Mouse (Mus musculus) left cerebral cortex, postnatal 10 days (tissue): Measurements from ENCODE around the gene Shc2. TPM values are rescaled to one million over a fixed set of nuclear protein-coding genes. Genes with fewer than 3 reads are reported as not detected.

ENCODE experiments used
- DNase-seq, 2 experiments: peaks; one replicate each; pipeline ENCODE4 v3.0.0; 2021 to 2022; ENCODE audit warnings: low spot score in 2 of 2, mixed read lengths in 1 of 2; ENCODE audit errors: extremely low spot score in 1 of 2
- intact Hi-C: fragments of 180-260 bp; cut with DNase I; formaldehyde crosslinking; loops from one replicate; pipeline ENCODE4 v1.15.1; 2025
- total RNA-seq, 2 experiments: library from RNA; stranded (reverse); gene quantifications; 2 replicates each; pipeline ENCODE4 v1.2.3; 2021

Gene Shc2
- total RNA-seq = 10 to 100 TPM; 47.1 to 50.7 TPM

DNA sequence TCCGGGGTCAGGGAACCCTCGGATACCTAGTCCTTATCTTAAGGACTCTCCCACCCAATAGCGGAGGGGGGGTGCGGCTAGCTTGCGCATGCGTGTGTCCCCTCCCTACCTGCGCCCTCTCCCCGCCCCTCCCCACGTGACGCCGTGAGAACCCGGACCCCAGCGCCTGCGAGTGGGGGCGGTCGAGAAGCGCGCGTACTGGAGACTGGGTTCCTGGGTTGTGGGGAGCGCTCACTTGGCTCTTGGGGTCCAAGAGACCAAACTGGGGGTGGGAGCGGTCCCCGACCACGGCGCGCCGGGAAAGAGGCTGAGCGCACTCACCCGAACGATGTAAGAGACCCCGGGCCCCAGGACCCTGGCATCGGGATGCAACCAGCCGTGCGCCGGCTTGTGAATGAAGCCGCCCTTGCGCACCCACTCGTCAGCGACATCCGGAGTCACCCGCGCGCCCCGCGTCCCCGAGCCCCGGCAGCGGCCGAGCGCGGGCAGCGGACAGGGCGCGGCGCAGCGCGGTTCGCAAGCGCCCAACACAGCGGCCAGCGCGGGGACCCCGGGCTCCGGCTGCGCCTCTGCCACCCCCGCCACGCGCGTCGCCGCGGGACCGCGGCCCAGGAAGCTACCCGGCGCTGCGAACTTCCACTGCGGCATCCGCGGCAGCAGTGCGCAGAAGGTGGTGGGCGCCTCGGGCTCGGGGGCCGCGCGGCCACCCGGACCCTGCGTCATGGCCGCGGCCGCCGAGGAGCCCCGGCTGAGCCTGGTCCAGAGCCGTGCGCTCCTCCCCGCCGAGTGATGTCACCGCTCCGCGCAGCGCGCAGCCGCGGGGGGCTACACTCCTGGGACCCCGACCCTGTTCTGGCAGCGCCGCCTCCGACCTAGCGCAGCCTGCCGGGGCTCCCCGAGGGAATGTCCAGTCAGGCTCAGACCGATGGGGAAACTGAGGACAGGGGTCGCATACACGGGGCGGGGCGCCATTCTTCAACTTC lies at the start of gene Shc2:
TSS of gene Shc2 (minus strand) at position 791 of the 983 bp plus-strand sequence.
- intact Hi-C loops = no loop called here
- DNase-seq = peak; percentile 79 to 90

- intact Hi-C loops = no loop called here
- DNase-seq = no peak
Measured at GRCm38 (mm10) chr10:79687513-79687912, 49.8 kb upstream of the Shc2 start.

DNA sequence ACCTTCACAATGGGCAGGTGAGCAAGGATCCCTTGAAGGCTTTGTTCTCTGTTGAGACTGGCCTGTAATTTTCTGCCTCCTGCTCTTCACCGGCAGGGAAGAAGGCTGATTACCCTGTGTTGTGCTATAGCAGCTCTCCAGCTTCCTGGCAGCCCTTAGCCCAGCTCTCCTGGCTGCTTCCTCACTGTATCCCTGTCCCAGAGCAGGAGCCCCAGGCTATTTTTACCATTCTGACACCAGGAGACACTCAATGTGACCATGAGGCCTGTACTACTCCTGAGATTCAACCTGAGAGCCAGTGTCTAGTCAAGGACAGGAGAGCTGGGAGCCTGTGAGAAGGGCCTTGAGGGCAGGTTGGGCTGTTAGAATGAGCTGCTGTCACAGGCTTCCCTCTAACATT lies 49.0 kb upstream of the Shc2 start:
- no peak for DNase-seq
- intact Hi-C loops = no loop called here

GRCm38 (mm10) chr10:79686219-79686618 lies 48.5 kb upstream of the Shc2 start:
- DNase-seq = no peak
- intact Hi-C loops = no loop called here

DNA sequence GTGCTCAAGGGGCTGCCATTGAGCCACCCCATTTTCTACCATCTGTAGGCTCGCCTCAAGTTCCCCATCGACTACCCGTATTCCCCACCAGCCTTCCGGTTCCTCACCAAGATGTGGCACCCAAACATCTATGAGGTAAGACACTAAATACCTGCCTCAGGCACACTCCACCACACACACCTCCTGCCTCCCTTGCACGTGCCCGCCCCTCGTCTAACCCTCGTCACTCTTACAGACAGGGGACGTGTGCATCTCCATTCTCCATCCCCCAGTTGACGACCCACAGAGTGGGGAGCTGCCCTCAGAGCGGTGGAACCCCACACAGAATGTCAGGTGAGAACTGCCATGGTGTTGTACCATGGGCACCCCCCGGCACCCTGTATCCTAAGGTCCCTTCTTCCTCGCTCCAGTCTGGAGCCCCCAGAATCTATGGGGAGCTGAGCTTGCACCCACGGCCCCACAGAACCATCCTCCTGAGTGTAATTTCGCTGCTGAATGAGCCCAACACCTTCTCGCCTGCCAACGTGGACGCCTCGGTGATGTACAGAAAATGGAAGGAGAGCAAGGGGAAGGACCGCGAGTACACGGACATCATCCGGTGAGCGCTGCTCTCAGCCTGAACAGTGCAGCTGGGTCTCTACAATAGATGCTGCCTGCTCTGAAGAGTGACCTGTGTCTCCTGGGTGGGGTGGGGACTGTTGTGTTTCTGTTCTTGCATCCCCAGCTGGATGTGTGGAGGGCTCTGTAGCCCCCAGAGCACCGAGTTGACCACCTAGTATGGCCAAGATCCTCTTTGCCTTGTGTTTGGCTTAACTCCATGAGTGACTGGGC lies 47.3 kb upstream of the Shc2 start:
- peak in 1 of 2 experiments; percentile 25 for DNase-seq
- intact Hi-C loops = no loop called here

DNA sequence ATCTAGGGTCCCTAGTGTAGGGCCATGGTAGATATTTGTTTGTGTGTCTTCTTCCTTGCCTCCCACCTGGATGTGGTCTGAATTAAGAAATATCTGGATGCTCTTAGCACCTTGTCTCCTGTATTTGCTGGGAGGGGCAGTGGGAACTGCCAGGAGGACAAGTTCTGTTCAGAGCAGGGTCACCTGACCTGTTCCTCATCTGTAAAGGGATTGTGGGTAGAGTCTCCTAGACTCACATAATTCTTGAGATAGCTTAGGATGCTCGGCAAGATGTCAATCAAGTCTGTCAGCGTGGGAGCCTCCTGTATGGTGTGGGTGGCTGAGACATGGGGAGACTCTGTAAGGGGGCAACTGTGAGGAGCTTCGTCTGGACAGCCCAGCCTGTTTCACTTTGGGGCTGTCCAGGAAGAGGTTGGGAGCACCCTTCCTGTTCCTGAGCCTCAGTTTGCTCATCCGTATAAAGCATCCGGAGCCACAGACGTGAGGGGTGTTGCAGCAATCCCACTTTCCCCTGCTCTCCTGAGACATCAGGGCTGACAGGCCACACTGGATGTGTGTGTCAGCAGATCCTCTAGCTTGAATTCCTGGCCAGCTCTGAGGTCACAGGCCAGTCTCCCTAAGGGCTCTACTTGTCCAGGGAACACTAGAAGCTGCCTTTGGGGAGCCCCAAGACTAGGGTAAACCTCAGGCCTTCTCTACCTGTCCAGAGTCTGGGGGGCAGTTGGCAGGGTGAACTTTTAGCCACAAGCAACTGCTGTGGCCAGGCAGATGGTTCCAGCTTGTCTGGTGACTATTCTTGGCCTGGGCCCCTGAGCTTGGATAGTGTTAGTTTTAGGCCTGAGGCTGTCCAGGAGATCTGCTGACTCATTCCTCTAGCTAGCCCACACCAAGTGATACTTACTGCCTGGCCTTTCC lies 46.3 kb upstream of the Shc2 start:
- intact Hi-C loops = no loop called here
- DNase-seq = peak in 1 of 2 experiments; percentile 26

DNA sequence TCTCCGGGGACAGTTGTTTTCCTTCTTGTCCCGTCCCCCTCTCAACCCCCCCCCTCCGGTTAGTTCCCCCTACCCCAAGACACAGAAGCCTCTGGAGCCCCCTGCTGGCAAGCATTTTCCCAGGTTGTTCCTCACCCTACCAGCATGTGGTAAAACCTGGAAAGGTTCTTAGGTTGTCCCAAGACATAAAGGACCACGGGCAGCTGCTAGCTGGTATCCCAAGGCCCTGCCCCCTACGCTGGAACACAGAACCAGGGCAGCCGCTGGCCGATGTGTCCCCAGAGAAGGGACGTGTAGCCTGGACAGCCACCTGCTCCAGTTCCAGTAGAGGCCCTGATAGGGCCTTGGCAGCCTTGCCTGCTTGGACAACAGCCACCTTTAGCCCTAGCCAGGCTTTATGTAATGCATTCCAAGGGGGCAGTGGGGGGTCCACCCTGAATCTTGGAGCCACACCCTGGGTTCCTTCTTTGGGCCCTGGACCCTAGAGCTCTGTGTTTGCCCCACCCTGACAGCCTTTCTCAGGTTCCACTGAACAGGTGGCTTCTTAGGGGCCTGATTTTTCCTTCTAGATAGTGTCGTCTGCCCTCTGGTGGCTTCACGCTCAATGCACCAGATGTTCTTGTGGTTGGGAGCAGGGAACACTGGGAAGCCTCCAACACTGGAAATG lies 45.3 kb upstream of the Shc2 start:
- DNase-seq = peak in 1 of 2 experiments; percentile 81
- intact Hi-C loops = no loop called here

DNA sequence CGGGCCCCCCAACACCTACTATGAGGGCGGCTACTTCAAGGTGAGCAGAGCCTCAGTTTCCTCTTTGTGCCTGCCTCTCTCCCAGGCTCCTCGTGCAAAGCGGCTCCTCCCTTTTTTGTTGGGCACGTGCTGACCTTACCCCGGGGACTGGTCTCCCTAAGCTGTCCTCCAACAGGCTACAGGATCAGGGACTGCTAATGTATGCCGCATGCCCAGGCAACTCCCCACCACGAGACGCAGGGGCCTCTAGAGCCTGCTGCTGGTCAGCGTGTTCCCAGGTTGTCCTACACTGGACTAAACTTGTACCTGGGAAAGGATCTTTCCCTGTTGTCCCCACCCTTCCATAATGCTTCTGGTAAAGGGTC lies 44.8 kb upstream of the Shc2 start:
- DNase-seq = peak in 1 of 2 experiments; percentile 50
- intact Hi-C loops = no loop called here

- peak; percentile 99 to 100 for DNase-seq
- intact Hi-C loops = no loop called here
Measured at GRCm38 (mm10) chr10:79681591-79682245, 44.0 kb upstream of the Shc2 start, which contains the start of gene Cdc34. Gene Cdc34, plus strand, starts transcription at chr10:79682195.

DNA sequence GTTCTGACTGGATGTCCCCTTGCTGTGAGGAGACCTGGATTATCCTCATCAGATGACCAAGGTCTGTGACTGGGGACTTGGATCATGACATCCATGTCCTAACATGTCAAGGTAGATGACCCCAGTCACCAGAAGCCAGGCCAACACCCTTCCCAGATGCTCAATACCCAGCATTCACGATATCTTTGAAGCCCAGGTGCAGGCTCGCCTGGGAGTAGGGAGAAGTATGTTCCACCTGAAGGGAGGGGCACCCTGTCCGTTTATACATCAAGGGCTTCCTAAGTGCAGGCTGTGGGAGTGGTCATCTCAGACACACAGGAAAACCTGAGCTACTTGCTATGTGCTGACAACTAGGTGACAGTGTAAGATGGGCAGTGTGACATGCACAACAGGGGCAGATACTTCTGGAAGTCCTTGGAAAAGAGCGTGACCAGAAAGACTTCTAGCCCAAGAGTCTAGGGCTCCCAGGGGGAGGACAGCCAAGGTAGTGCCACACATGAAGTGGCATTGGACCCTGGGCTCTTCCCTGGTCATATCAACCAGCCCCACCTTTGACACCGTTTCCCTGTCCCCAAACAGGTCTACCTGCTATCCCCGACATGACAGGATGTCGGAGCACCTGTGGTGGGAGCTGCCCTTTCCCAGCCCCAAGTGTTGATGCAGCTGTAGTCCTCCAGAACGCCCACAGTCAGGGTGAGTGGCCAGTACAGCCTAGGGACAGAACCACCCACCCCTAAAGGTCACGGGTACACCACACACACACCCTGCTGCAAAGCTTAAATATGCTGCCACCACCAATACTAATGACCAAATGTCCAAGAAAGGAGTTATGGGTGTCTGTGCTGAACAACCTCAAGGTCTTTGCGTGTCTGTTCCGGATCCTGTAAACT lies 43.1 kb upstream of the Shc2 start:
- peak in 1 of 2 experiments; percentile 50 for DNase-seq
- intact Hi-C loops = no loop called here

- no peak for DNase-seq
- intact Hi-C loops = no loop called here
Measured at GRCm38 (mm10) chr10:79675346-79676035, 37.8 kb upstream of the Shc2 start.

DNA sequence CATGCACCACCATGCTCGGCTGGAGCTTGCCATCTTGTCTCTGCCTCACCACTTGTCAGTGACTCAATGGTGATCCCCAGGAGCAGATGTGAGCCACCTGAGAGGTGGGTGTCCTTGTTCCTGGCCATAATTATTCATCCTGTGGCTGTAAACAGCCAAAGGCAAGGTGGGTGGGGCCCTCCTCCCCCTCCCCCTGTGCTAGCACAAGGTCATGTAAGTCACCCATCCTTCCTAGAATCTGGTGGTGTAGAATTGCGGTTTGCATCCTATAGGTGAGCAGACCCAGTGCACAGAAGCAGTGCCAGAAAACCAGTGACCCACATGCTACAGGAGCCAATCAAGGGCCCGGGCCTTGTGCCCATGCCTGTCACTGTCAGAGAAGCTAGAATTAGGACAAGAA lies 35.3 kb upstream of the Shc2 start:
- intact Hi-C loops = no loop called here
- DNase-seq = no peak

DNA sequence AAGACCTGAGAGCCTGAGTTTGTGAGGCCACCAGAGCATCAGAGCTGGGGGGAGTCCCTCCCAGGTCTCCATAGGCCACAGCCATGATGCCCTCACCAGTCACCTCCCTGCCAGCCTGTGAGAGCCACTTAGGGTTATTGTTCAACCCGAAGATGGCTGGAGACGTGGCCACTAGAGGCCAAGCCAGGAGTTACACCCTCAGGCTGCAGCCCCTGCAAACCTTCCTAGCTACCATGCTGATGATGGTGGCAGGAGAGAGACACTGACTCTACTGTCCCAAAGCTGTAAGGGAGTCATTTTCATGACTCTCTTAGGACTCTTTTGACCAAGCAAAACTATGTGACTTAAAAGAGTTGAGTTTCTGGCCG lies 34.4 kb upstream of the Shc2 start:
- intact Hi-C loops = no loop called here
- DNase-seq = no peak

GRCm38 (mm10) chr10:79671396-79672087 lies 33.8 kb upstream of the Shc2 start:
- no peak for DNase-seq
- intact Hi-C loops = no loop called here

GRCm38 (mm10) chr10:79670071-79670888 lies 32.6 kb upstream of the Shc2 start:
- peak in 1 of 2 experiments; percentile 37 for DNase-seq
- intact Hi-C loops = no loop called here
